Mouse (Mus musculus): ENCODE data around the gene Atp6v1g3. TPM values are rescaled to one million over a fixed set of nuclear protein-coding genes. Genes with fewer than 3 reads are reported as not detected.

The Atp6v1g3 gene
- polyA plus RNA-seq, 1 experiment: 13.4 TPM

DNA sequence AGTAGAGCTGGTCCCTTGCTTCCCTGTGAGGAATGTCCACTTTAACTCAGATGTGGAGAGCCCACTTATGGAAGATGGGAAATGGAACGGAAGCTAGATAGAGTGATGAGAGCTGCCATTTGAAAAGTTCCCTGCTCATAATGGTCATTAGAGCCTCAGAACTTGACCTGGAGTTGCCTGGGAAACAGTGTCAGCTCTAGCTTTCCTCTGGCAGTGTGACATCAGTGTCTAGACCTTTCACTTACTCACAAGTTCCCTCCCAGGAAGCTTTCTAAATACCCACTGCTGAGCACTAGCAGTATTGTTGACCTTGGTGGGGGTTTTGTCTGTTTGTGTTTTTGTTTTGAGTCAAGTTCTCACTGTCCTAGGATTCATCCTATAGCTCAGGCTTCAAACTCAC is 15.2 kb downstream of the Atp6v1g3 start:
- Histone ChIP-seq H3K27me3 (replicated peaks; ENCODE audit: control insufficient read depth, insufficient read depth, low read length) (no peaks in the 10 kb centered on the region), H3K36me3 (ENCODE audit: control insufficient read depth, insufficient read depth, low read length) (no peaks in the 10 kb centered on the region), H3K4me1 (ENCODE audit: control insufficient read depth, insufficient read depth, low read length) (no peaks in the 10 kb centered on the region), H3K27ac (ENCODE audit: insufficient read depth, low read depth, low read length) (no peak overlapping the region), H3K4me3 (ENCODE audit: insufficient read depth, low read depth, low read length) (no peak overlapping the region)
- no peak for TF ChIP-seq CTCF (conservative IDR thresholded peaks at IDR 0.05; ENCODE audit: insufficient read depth, insufficient read length, low read depth, low read length)
- TF ChIP-seq POLR2A (IDR thresholded peaks at IDR 0.05; ENCODE audit: low read depth, low read length): no peak
- 83% methylated on average over 1 of the region's 1 CpGs for WGBS
- no peak for DNase-seq

- no peak overlapping the region for H3K4me3 ChIP-seq (ENCODE audit: insufficient read depth, low read depth, low read length)
- H3K36me3 ChIP-seq (ENCODE audit: control insufficient read depth, insufficient read depth, low read length): no peaks in the 10 kb centered on the region
- no peaks in the 10 kb centered on the region for H3K4me1 ChIP-seq (ENCODE audit: control insufficient read depth, insufficient read depth, low read length)
- H3K27ac ChIP-seq (ENCODE audit: insufficient read depth, low read depth, low read length): no peak overlapping the region
- no peaks in the 10 kb centered on the region for H3K27me3 ChIP-seq (replicated peaks; ENCODE audit: control insufficient read depth, insufficient read depth, low read length)
- 77% methylated on average over 7 of the region's 7 CpGs for WGBS
- TF ChIP-seq POLR2A (IDR thresholded peaks at IDR 0.05; ENCODE audit: low read depth, low read length) (no peak), CTCF (conservative IDR thresholded peaks at IDR 0.05; ENCODE audit: insufficient read depth, insufficient read length, low read depth, low read length) (no peak)
- no peak for DNase-seq
Measured at GRCm38 (mm10) chr1:138289455-138290425, 16.2 kb downstream of the Atp6v1g3 start.

DNA sequence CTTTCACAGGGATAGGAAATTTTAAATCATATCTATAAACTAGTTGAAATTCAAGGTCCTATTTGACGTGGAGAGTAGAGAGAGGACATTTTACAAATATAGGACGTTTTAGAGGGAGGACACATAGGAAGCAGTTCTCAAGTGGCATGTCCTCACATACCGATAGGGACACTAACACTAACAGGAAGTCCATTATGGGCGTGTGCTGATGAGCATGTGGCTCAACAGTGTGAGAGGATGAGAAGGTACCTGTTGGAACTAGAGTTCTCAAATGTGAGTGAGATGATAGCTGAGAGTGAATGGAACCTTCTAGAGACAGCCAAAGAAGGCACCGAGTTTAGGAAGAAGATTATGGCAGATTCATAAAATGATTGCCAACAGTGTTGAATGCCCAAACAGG is 17.9 kb downstream of the Atp6v1g3 start:
- no peaks in the 10 kb centered on the region for H3K27me3 ChIP-seq (replicated peaks; ENCODE audit: control insufficient read depth, insufficient read depth, low read length)
- no peaks in the 10 kb centered on the region for H3K36me3 ChIP-seq (ENCODE audit: control insufficient read depth, insufficient read depth, low read length)
- TF ChIP-seq CTCF (conservative IDR thresholded peaks at IDR 0.05; ENCODE audit: insufficient read depth, insufficient read length, low read depth, low read length): no peak
- TF ChIP-seq POLR2A (IDR thresholded peaks at IDR 0.05; ENCODE audit: low read depth, low read length): no peak
- no peaks in the 10 kb centered on the region for H3K4me1 ChIP-seq (ENCODE audit: control insufficient read depth, insufficient read depth, low read length)
- 79% methylated on average over 5 of the region's 5 CpGs for WGBS
- H3K4me3 ChIP-seq (ENCODE audit: insufficient read depth, low read depth, low read length): no peak overlapping the region
- no peak for DNase-seq
- H3K27ac ChIP-seq (ENCODE audit: insufficient read depth, low read depth, low read length): no peak overlapping the region

GRCm38 (mm10) chr1:138294487-138294886 is 20.9 kb downstream of the Atp6v1g3 start:
- no peak overlapping the region for H3K4me3 ChIP-seq (ENCODE audit: insufficient read depth, low read depth, low read length)
- no peaks in the 10 kb centered on the region for H3K36me3 ChIP-seq (ENCODE audit: control insufficient read depth, insufficient read depth, low read length)
- H3K27ac ChIP-seq (ENCODE audit: insufficient read depth, low read depth, low read length): no peak overlapping the region
- no peaks in the 10 kb centered on the region for H3K4me1 ChIP-seq (ENCODE audit: control insufficient read depth, insufficient read depth, low read length)
- TF ChIP-seq CTCF (conservative IDR thresholded peaks at IDR 0.05; ENCODE audit: insufficient read depth, insufficient read length, low read depth, low read length) (no peak), POLR2A (IDR thresholded peaks at IDR 0.05; ENCODE audit: low read depth, low read length) (no peak)
- DNase-seq: no peak
- H3K27me3 ChIP-seq (replicated peaks; ENCODE audit: control insufficient read depth, insufficient read depth, low read length): no peaks in the 10 kb centered on the region
- 86% methylated on average over 5 of the region's 5 CpGs for WGBS

DNA sequence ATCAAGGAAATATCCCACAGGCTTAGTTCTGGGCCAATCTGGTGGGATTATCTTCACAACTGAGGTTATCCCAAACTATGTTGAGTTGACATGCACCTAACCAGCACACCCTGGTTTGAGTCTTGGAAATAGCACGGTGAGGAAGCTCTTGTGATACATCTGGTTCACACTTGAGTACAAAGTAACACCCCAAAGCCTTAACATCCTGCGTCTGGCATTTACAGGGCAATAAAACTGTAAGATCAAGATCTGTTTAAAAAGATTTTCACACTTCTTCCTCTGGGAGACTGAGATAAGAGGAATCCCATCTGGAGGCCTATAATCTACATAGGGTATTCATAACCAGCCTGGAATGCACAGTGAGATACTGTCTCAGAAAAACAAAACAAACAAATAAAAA is 24.6 kb downstream of the Atp6v1g3 start:
- Histone ChIP-seq H3K36me3 (ENCODE audit: control insufficient read depth, insufficient read depth, low read length) (no peaks in the 10 kb centered on the region), H3K4me1 (ENCODE audit: control insufficient read depth, insufficient read depth, low read length) (no peaks in the 10 kb centered on the region), H3K4me3 (ENCODE audit: insufficient read depth, low read depth, low read length) (no peak overlapping the region), H3K27ac (ENCODE audit: insufficient read depth, low read depth, low read length) (no peak overlapping the region), H3K27me3 (replicated peaks; ENCODE audit: control insufficient read depth, insufficient read depth, low read length) (no peaks in the 10 kb centered on the region)
- no peak for TF ChIP-seq CTCF (conservative IDR thresholded peaks at IDR 0.05; ENCODE audit: insufficient read depth, insufficient read length, low read depth, low read length)
- TF ChIP-seq POLR2A (IDR thresholded peaks at IDR 0.05; ENCODE audit: low read depth, low read length): no peak
- 40% methylated on average over 2 of the region's 2 CpGs for WGBS
- DNase-seq: no peak

- TF ChIP-seq CTCF (conservative IDR thresholded peaks at IDR 0.05; ENCODE audit: insufficient read depth, insufficient read length, low read depth, low read length) (no peak), POLR2A (IDR thresholded peaks at IDR 0.05; ENCODE audit: low read depth, low read length) (no peak)
- H3K4me1 ChIP-seq (ENCODE audit: control insufficient read depth, insufficient read depth, low read length): no peaks in the 10 kb centered on the region
- H3K27me3 ChIP-seq (replicated peaks; ENCODE audit: control insufficient read depth, insufficient read depth, low read length): no peaks in the 10 kb centered on the region
- 73% methylated on average over 4 of the region's 4 CpGs for WGBS
- H3K36me3 ChIP-seq (ENCODE audit: control insufficient read depth, insufficient read depth, low read length): no peaks in the 10 kb centered on the region
- no peak for DNase-seq
- no peak overlapping the region for H3K4me3 ChIP-seq (ENCODE audit: insufficient read depth, low read depth, low read length)
- H3K27ac ChIP-seq (ENCODE audit: insufficient read depth, low read depth, low read length): no peak overlapping the region
Measured at GRCm38 (mm10) chr1:138299576-138299975, 26.0 kb downstream of the Atp6v1g3 start.

DNA sequence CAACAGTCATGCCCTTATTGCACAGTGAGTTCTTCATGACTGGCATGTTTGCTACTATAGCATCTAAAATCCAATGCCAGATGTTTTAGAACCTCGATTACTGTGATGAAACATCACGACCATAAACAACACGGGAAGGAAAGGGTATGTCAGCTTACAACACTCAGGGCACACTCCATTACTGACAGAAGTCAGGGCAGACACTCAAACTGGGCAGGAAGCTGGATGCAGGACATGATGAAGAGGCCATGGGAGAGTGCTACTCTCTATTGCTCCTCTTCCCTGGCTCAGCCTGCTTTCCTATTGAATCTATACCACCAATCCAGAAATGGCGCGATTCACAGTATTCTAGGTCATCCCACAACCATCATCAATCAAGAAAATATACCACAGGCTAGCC is 28.4 kb downstream of the Atp6v1g3 start:
- Histone ChIP-seq H3K4me1 (ENCODE audit: control insufficient read depth, insufficient read depth, low read length) (no peaks in the 10 kb centered on the region), H3K36me3 (ENCODE audit: control insufficient read depth, insufficient read depth, low read length) (no peaks in the 10 kb centered on the region), H3K4me3 (ENCODE audit: insufficient read depth, low read depth, low read length) (no peak overlapping the region), H3K27me3 (replicated peaks; ENCODE audit: control insufficient read depth, insufficient read depth, low read length) (no peaks in the 10 kb centered on the region), H3K27ac (ENCODE audit: insufficient read depth, low read depth, low read length) (no peak overlapping the region)
- DNase-seq: no peak
- TF ChIP-seq CTCF (conservative IDR thresholded peaks at IDR 0.05; ENCODE audit: insufficient read depth, insufficient read length, low read depth, low read length) (no peak), POLR2A (IDR thresholded peaks at IDR 0.05; ENCODE audit: low read depth, low read length) (no peak)
- WGBS: 79% methylated on average over 5 of the region's 5 CpGs
